8 mouse cellular contexts compared by ENCODE assay signal in genomic region chr15:81086644-81087480, GRCm38 (mm10).
DNase-seq lines count a peak whose midpoint lies in the region; ATAC-seq lines count a peak whose summit lies in the region.

No protein-coding gene starts in this region.

- WGBS in heart, embryonic 13.5 days: 64% methylated on average over 8 of the region's 8 CpGs

- DNase-seq in adrenal gland, adult 2 months: peak; percentile 67
- no peak for DNase-seq in adrenal gland, postnatal 25 days
- peak; percentile 95 for DNase-seq in Muller cell, postnatal 12 days (ENCODE audit: inconsistent ontology term)
- DNase-seq in kidney, postnatal 36 days: peak; percentile 40 to 65
- DNase-seq in right cerebral cortex, postnatal 25 days: no peak
- no peak for DNase-seq in left cerebral cortex, adult 18-20 months (ENCODE audit: low spot score in 2 of 2)
- no peak for DNase-seq in right cerebral cortex, postnatal 4 days

- peak overlapping the region; percentile 78 for H3K27ac ChIP-seq in heart, embryonic 13.5 days (replicated peaks)

- peaks cover 36% of the 10 kb centered on the region for H3K4me1 ChIP-seq in heart, embryonic 13.5 days

- no peaks in the 10 kb centered on the region for H3K27me3 ChIP-seq in heart, embryonic 13.5 days (replicated peaks)

- no peaks in the 10 kb centered on the region for H3K9me3 ChIP-seq in heart, embryonic 13.5 days

- no peak overlapping the region for H3K9ac ChIP-seq in heart, embryonic 13.5 days

- H3K36me3 ChIP-seq in heart, embryonic 13.5 days: no peaks in the 10 kb centered on the region

- 0 out of 2 replicates have a peak overlapping the region, but pooled peaks have one; percentile 8 for H3K4me2 ChIP-seq in heart, embryonic 13.5 days

- no peak overlapping the region for H3K4me3 ChIP-seq in heart, embryonic 13.5 days

- ATAC-seq in heart, embryonic 13.5 days (ENCODE audit: extremely low read depth, insufficient number of reproducible peaks, low FRiP score, low TSS enrichment): no peak

Comparison
In these comparisons a context has a peak if more than half of its experiments do, and no peak if none do; other contexts are left out.
1. DNase-seq: peak in adrenal gland, adult 2 months (single experiment), Muller cell, postnatal 12 days (single experiment) and kidney, postnatal 36 days (2 of 2); none in adrenal gland, postnatal 25 days (single experiment), right cerebral cortex, postnatal 25 days (single experiment), left cerebral cortex, adult 18-20 months (0 of 2) and right cerebral cortex, postnatal 4 days (single experiment).